Mouse (Mus musculus): Measurements from ENCODE around the gene Atp6v1e2. TPM values are rescaled to one million over a fixed set of nuclear protein-coding genes. Genes with fewer than 3 reads are reported as not detected.

The Atp6v1e2 gene
- total RNA-seq (2023), result not detected

GRCm38 (mm10) chr17:86947840-86948796 is at the start of gene Atp6v1e2:
Gene Atp6v1e2, minus strand, starts transcription at chr17:86947897.

GRCm38 (mm10) chr17:86962894-86963585 is 15.3 kb upstream of the Atp6v1e2 start, which contains the start of gene Rhoq:
Gene Rhoq, plus strand, starts transcription at chr17:86963082.

GRCm38 (mm10) chr17:86917048-86917447 is 30.6 kb downstream of the Atp6v1e2 start, which contains the start of gene Tmem247:
Gene Tmem247, plus strand, starts transcription at chr17:86917348.

Other genes starting within 250 kb of the Atp6v1e2 start
- 15.0 TPM for gene Epas1, start 194.2 kb downstream of the Atp6v1e2 start, total RNA-seq (2023)
- gene Tmem247, start 30.5 kb downstream of the Atp6v1e2 start, total RNA-seq (2023), result not detected
- gene Rhoq, start 15.2 kb upstream of the Atp6v1e2 start, total RNA-seq (2023), result 4.2 TPM
- gene Pigf, start 77.5 kb upstream of the Atp6v1e2 start, total RNA-seq (2023), result 10.3 TPM
- gene Cript, start 77.7 kb upstream of the Atp6v1e2 start, total RNA-seq (2023), result 76.1 TPM
- 21.9 TPM for gene Socs5, start 159.8 kb upstream of the Atp6v1e2 start, total RNA-seq (2023)